Mouse (Mus musculus) gastrocnemius, adult 18-20 months (tissue): Measurements from ENCODE around the gene Bach2. TPM values are rescaled to one million over a fixed set of nuclear protein-coding genes. Genes with fewer than 3 reads are reported as not detected.

Experiments used
- DNase-seq: peaks from one replicate; pipeline ENCODE4 v3.0.0; 2021; ENCODE audit warnings: low spot score
- total RNA-seq, 2 experiments: library from RNA; stranded (reverse); gene quantifications; 2 replicates each; pipeline ENCODE4 v1.2.3; 2021

The Bach2 gene
- total RNA-seq, 2 experiments from 2014 or later = 2.6 to 3.4 TPM

DNA sequence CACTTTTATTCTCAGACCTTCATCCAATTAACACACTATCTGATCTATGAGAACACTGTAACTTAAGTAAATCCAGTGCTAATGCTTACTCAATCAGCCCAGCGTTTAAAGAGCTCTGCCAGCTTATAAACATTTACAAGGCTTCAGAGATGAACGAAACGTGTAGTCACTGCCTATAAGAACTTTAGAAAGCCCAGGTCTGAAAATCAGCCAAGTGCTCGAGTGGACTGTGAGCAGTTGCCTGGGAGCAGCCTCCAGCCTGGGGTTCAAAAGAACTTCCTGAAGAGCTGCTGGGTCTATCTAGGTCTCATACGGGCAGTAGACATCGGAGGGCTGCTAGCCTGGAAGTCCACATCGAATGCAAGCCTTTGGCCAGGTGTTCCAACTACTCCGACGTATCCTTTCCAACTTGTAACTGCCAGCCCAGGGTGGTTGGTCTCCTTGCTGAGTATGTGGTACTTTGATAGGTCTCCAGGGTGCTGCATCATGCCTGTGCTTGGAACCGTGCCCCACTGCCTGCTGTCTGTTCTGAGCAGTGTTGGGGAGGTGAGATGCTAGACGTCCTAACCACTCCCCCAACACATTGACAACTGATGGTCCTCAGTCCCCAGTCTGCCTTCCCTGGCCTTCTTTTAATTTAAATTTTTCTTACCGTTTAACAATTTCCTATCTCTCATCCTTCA is 117.5 kb downstream of the Bach2 start:
- DNase-seq = peak; percentile 32

DNA sequence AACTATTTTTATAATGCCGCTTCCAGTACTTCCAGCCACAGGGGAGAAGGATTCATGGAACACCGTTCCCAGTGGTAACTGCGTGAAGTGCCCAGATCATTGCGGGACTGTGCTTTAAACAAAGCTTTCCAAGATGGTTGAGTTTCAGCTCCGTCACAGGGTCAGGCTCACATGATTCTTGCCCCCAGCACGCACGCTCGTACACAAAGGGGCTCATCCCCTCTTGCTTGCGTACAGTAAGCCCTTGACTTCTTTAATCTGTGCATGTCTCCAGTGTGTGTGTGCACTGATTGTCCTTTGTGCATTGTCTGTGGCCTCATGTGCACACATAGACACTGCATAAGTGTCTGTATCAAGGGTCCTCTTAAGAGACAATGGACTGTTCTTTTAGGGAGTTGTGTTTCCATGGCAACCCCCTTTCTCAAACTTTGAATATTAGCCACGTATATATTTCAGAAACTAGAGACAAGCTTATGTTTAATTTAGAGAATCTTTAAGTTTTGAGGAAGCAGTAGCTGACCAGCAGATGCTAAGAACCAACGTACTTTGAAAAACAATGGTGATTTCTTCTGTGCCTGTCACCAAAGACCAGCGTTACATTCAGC is 119.5 kb downstream of the Bach2 start:
- DNase-seq = no peak

DNA sequence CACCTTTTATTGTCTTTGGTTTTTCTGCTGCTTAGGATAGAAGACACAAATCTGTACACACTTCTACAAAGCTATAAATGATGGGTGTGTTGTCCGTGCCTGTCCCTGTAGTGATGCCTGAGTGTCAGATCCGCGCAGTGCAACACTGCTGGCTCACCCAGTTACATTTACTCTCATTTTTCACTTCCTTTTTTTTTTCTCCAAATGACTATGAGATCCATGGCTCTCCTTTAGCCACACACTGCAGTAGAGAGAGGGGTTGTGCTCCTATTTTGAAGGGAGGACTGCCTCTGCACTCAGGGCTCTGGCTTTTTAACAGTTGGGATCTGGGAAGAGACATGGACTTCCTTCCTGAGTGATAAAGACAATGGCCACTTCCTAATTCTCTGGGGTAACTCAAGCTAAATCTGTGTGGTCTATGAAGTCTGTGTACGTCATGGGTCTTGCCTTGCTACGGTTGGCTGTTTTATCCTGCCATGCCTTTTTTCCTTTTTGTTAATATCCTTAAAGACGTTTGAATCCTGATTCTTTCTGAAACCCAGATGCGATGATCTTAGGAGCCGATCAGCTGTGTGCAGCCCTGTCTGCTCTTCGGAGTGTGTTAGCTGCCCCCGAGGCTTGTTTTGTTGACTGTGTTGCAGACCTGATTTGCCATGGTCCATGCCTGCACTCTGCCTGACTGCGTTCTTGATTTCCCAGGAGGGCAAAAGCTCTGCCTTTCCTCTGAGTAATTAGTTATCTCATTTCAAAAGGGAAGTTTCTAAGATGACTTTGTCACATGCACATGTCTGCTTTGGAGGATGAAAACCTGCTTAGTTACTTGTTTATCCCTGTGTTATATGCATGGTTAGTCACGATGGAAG is 120.2 kb downstream of the Bach2 start:
- no peak for DNase-seq

DNA sequence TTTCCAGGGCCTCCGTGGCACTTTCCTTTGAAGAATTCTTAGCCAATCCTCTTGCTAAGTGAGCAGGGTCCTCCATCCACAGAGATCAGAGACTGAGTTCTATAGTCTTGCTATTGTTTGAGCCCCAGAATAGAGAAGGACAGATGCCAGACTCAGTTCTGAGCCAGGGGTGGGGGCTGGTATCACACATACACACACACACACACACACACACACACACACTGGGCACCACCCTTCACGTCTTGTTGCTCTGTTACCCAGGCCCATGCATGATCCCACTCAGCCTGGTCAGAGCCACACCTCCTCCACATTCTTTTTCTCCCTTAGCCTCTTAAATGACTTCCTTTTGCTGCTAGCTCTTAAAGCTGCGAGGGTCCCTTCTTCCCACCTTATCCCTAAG is 121.0 kb downstream of the Bach2 start:
- DNase-seq = no peak

DNA sequence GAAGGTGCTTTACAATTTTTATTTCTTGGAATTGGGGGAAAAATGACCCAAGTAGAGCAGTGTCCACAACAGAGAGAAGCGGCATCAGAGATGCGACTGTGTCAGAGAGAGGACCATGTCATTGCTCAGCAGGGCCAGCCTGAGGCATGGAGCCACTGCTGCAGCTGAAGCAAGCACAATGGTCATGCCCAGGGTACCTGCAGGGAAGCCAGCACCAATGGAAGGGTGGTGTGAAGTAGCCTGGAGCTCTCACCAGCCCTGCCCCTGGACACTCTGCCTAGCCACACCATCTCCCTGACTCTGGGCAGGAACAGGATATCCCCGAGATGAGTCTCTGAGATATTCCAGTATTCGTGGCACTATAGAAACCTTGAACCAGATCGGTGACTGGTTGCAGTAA is 121.9 kb downstream of the Bach2 start:
- no peak for DNase-seq

DNA sequence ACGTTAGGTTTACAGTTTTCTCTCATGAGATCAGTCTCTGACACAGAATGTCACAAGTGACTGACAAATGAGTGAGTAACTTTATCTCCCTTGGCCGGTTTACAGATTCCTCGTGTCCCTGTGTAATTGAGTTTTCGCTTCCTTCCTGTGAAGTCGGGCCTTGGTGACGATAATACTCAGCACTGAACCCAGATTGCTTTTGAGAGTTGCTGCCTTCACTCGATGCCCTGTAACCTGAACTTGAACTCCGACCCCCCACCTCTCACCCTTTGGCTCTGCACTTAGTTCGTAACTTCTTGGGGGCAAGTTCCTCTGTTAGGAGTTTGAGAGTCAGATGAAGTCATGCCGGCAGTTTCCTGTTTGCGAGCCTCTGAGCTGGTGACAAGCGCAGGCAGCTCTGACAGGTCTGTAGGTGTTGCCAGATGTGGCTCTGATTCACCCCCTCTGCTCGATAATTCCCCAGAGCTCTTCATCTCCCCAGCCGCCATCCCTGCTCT is 124.9 kb downstream of the Bach2 start:
- DNase-seq = peak; percentile 16

DNA sequence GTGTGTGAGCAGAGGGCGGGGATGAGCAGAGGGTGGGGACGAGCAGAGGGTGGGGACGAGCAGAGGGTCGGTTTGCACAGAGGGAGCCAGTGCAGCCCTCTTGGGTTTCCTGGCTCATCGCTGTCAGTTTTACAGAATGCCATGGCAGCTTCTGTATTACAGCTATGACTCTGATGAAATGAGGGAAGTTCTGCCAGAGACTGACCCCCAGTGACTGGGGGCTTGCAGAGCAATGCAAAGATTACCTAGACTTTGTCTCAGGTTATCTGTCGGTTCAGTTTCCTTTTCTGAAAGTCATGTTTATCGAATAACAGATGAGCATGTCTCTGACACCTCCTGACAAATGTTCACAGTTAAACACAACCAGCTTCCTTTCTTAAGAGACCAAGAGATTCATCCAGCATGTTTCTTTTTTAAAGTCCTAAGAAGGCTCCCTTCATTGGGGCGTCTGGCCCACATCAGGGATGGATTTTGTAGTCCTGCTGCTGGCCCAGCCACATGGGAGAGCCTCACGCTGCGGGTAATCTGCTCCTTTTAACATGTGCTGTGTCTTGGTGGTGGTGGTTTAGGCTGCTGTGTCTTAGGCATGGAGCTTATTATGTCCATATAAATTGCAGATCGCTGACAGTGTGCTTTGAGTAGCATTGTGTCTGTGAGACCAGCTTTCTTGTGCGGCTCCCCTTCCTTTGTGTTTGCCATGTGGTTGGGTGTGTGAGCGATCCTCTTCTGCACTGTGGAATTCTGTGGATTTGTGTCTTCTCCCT is 126.7 kb downstream of the Bach2 start:
- DNase-seq = no peak

DNA sequence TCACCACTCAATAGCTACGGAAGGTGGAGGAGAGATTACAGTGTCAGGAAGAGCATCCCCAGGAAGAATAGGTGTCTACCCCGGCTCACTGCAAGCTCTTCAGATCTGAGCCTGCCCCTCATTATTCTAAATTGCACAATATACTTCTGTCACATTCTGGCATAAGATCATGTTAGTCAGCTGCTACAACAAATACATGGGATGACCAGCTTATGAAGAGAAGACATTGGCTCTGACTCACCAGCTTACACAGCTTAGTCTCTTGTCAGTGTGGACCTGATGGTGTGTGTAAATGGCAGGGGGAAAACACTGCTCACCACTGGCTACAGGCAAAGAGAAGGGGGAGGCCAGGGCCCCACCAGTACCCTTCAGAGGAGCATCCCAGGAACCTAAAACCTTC is 127.6 kb downstream of the Bach2 start:
- no peak for DNase-seq

DNA sequence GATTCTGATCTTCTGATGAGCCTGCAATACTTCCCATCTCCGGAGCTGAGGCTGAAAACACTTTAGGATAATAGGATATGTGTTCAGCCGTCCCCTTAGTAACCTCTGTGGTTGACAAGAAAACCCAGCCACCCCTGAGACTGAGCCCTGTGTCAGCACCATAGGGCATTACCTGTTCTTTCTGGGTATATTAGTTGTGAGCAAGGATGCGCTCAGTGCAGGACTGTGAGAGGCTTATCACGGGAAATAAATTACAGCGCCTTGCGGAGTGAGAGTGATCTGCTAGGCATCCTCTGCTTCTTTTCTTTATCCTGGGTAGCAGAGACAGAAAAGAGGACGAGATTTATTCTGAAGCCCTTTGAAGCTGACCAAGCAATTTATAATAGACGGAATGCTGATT is 129.7 kb downstream of the Bach2 start:
- no peak for DNase-seq

DNA sequence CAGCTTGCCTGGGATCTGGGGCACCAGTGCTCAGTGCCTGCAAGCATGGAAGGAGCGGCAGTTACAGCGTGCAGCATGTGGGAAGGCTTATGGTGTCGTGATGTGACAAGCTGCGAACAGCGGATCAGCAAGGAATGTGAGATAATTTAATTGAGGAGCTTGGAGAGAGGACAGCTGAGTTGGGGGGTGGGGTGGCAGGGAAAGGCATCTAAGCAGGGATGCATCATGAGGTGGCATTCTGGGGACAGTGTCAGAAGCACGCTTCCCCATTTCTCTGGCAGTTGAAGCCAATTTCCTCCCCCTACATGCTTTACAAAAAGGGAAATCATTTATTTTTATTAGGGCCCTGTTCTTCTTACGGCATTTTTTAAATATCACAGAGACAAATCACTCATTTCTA is 134.5 kb downstream of the Bach2 start:
- no peak for DNase-seq

DNA sequence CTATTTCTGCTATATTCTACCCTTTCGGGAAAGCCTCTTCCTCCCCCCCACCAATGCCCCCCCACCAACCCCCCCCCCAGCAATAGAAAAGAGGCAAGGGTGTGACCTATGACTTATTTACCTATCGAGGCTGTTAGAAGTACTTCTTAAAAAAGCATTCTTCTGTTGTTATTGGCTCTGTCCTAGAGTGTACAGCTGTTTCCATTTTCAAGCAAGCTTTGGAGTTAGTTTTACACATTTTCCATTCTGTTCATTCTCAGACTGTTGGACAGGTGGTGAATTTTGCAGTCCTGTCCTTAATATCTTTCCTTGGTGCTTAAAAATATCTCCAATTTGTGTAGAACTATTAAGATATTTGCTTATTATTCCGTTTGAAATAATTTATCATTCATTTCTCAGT is 134.9 kb downstream of the Bach2 start:
- DNase-seq = no peak

DNA sequence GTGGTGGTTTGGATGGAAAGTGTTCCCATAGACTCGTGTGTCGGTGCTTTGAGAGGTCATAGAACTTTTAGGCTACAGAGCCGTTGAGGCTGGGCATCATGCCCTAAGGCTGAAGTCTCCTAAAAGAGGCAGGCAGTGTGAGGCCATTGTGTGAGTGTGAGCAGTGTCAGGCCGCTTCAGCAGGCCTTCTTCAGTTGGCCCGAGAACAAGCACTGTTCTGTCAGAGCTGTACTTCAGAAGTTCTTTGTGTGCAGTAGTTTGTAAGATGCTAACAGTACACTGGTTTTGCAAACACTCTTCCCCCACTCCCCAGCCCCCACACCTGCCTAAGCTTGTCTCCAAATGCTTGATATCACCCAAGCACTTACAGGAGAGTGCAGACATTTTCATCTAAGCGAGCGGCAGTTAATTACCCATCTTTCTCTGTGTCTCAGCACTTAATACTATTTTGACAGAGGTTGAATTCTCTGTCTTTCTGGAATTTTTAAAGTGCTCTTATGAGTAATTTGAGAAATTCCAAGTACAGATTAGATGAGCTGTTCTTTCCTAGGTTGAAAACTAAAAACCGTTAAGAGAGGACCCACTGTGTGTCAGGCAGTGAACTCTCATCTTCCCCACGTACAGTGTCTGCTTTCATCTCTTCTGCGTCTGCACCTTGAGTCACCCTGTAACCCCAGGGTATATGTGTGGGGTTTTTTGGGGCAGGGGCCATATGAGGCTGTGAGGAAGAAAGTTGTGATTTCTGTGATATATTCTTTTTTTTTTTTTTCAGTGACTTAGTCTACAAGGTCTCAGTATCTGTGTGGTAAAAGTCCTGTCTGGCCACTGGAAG is 136.4 kb downstream of the Bach2 start:
- no peak for DNase-seq

DNA sequence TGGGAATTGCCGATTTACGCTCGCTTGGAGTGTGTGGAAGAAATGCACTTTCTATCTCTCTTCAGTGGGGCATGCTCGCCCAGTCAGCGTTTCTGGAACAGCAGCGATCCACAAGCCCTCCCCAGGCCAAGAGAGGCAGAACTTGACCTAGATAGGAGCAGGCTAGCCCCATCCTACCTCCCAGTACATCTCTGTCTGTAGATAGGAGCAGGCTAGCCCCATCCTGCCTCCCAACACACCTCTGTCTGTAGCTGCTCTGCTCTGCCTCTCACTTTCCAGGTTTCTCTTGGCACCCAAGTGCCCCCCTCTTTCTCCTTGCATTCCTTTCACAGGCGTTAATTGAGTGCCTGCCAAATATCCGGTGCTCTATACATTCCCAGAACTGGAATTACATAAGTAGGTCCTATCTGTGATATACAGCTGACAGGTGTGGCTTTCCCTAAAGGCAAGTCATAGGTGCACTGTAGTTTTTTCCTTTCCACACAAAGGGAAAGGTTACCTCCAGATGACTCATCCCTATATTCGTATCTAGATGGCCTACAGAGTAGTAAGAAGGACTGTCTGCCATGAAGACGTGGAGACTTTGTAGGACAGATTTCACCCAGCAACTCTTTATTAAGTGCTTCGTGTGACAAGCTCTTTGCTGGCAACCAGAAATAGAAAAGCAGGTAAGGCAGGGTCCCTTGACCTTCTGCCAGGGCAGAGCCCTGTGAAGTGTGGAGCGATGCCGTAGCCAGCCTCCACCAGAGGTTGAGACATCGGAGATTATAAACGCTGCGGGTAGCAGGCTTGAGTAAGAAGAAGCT is 137.3 kb downstream of the Bach2 start:
- no peak for DNase-seq

DNA sequence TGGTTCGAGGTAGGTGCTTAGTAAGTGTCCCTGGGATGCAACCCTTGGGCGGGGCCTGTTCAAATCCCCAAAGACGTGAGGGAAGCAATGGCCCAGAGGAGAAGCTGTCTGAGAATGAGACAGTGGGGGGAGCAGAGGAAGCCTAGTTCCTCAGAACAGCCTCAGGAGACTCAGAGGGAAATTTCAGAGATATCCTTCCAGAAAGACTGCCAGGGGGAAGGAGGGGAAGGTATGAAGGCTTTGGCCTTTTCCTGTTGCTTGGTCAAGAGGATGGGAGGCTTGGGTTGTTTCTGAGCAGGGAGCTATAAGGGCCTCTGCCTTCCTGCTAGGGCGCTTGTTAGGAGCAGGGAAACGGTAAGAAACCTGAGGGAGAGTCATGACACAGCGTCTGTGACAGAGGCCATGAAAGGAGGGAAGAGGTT is 137.9 kb downstream of the Bach2 start:
- DNase-seq = no peak

DNA sequence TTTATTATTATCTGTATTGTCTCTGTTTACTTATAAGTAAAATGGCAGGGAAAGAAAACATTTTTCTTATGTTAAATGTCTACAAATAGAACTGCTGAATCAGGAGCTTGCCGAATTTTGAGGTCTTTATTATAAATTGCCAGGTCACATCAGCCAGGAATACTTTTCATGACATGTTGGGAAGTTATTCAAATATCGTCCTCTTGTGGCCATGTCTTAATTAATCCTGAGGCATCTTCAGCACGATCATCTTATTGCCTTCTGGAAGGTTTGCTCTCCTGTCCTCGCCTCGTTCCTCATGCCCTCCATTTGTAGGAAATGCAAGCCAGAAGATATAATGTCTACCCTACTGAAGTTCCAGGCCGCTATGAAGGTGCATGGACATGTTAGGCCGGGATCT is 140.5 kb downstream of the Bach2 start:
- no peak for DNase-seq

DNA sequence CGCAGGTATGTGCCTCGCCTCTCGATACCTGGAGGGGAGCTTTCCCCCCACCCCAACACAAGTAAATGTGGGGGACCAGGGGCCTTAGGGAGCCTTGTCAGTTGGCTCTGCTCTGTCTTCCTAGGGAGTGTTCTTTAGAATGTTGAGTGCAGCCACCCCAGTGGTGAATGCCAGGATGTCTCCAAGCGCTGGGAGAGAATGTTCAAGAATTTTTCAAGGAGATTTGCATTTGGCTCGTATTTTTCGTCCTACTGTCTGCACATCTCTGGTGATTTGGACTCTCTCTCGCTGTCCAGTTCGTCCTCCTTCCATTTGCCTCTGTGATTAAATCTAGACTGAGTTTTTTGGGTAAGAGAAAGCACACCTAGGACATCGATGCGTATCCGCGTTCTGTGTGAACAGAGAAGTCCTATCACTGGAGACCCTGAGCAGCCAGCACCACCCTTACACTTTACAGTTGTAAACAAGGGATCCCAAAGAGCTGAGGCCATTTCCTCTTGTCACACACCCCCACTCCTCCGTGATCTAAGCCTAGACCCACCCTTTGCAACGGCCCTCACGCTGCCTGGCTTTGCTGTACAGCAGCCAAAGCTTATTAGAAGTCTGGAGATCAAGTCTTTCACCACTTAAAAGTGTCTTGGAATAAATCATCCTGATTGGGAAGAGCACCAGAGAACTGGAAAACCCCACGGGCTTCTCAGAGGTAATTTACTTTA is 143.2 kb downstream of the Bach2 start:
- no peak for DNase-seq

DNA sequence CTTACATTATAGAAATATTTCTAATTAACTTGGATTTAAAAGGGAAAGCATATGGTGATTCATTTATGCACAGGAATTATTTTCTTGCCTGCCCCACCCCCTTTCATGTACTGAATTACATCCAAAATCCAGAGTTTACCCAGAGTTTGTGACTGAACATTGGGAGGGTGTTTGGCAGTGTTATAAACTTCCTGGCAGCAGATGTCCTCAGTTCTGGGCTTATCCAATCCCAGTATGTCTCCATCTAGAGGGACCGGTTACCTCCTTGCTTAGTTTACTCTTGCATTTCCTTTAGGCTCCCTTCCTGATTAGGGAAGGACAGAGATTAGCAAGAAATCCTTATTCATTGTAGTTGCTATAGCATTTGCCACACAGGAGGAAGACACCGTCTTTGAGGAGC is 146.5 kb downstream of the Bach2 start:
- DNase-seq = no peak

DNA sequence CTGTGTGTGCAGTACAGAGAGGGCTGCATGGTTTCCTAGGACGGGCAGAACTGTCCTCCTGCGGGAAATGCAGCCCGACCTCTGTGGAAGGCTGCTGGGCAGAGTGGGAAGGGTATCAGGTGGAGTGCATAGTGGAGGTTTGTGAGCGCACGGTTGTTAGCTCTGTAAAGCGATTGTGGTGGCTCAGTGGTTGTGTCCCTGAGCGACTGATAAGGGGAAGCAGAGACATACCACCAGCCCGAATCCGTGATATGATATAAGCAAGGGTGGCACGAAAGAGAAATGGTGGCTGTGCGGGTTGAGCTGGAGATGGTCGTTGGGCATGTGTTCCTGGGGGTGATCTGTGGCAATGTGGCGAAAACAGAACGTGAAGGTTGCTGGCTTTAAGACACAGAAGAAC is 147.0 kb downstream of the Bach2 start:
- DNase-seq = no peak

DNA sequence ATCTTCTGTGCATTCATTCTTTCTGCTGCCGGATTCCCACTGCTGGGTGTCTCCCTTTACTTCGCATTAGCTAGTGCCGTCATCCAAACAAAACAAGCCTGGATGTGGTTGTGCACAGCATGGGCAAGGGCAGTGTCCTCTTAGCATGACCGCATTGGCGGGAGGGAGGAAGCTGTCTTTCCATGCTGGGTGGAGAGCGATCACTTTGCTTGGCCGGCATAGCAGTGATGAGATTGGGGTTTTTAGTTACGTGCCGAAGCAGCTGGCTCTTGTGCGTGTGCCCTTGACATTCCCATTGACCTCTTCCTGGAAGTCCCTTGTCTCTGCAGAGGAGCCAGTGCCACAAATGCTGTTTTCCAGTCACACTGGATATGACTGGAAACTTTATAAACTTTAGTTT is 147.7 kb downstream of the Bach2 start:
- DNase-seq = peak; percentile 53
